Mouse (Mus musculus) liver, embryonic 15.5 days (tissue): ENCODE measurements around the gene Tcf20. TPM values are rescaled to one million over a fixed set of nuclear protein-coding genes. Genes with fewer than 3 reads are reported as not detected.
A peak's percentile ranks its signal among the peaks of the same experiment; 100 is the strongest.

Experiments
- ATAC-seq: fragments of 200-750 bp; cut with Nextera tagmentation; 2 replicates; pipeline ENCODE4 v1.8.0; 2017; ENCODE audit warnings: moderate number of reproducible peaks, mild to moderate bottlenecking, moderate library complexity; ENCODE audit not compliant: insufficient read depth
- H3K27ac ChIP-seq: fragments of 300-500 bp; sonication (generic); replicated peaks from 2 replicates; pipeline ENCODE4 v1.5.1; 2015; ENCODE audit warnings: mild to moderate bottlenecking, inconsistent platforms
- H3K27me3 ChIP-seq: fragments of 300-500 bp; sonication (generic); 2 replicates; pipeline ENCODE4 v1.6.1; 2015; ENCODE audit warnings: mild to moderate bottlenecking, inconsistent platforms
- H3K36me3 ChIP-seq: fragments of 300-500 bp; sonication (generic); replicated peaks from 2 replicates; pipeline ENCODE4 v1.6.1; 2015; ENCODE audit warnings: moderate library complexity, mild to moderate bottlenecking, inconsistent platforms
- H3K4me1 ChIP-seq: fragments of 300-500 bp; sonication (generic); replicated peaks from 2 replicates; pipeline ENCODE4 v1.6.1; 2015; ENCODE audit warnings: inconsistent platforms
- H3K4me2 ChIP-seq: fragments of 300-500 bp; sonication (generic); 2 replicates; pipeline ENCODE4 v1.6.1; 2015; ENCODE audit warnings: moderate library complexity, mild to moderate bottlenecking, inconsistent platforms
- H3K4me3 ChIP-seq: fragments of 300-500 bp; sonication (generic); replicated peaks from 2 replicates; pipeline ENCODE4 v1.5.1; 2015; ENCODE audit warnings: mild to moderate bottlenecking, inconsistent platforms
- H3K9ac ChIP-seq: fragments of 300-500 bp; sonication (generic); 2 replicates; pipeline ENCODE4 v1.6.1; 2015; ENCODE audit warnings: moderate library complexity, mild to moderate bottlenecking, inconsistent platforms
- H3K9me3 ChIP-seq: fragments of 300-500 bp; sonication (generic); replicated peaks from 2 replicates; pipeline ENCODE4 v1.6.1; 2016; ENCODE audit warnings: inconsistent platforms
- WGBS: fragments of 180-500 bp; shearing (Covaris S2); methylation state at CpG from one replicate; pipeline ENCODE4 v1.1.7; 2015; ENCODE audit warnings: mixed read lengths; ENCODE audit not compliant: insufficient replicate concordance; 5-methylcytosine and 5-hydroxymethylcytosine counted together
- polyA plus RNA-seq: library from polyadenylated mRNA; unstranded; fragments of >200 nt; fragmentation: Nextera tagmentation; extraction: Ambion mirVana; gene quantifications from 2 replicates; pipeline ENCODE4 v1.2.1, GENCODE M21; 2015

Tcf20 gene
- polyA plus RNA-seq, 1 experiment from 2014 or later = 2.1 TPM

- peaks cover 27% of the 10 kb centered on the region for H3K27me3 ChIP-seq
- 62% methylated on average over 5 of the region's 5 CpGs for WGBS
- H3K27ac ChIP-seq = no peak overlapping the region
- H3K4me3 ChIP-seq = no peak overlapping the region
- H3K4me1 ChIP-seq = peaks cover 5% of the 10 kb centered on the region; the same call in 1 of the 2 replicates
- H3K36me3 ChIP-seq = no peaks in the 10 kb centered on the region
- H3K9ac ChIP-seq = no peak overlapping the region
- no peak overlapping the region for H3K4me2 ChIP-seq
- no peak for ATAC-seq
- no peaks in the 10 kb centered on the region for H3K9me3 ChIP-seq
Measured at GRCm38 (mm10) chr15:82907306-82907705, 80.4 kb downstream of the Tcf20 start.

GRCm38 (mm10) chr15:82906574-82907061 lies 81.1 kb downstream of the Tcf20 start:
- no peak for ATAC-seq
- no peaks in the 10 kb centered on the region for H3K9me3 ChIP-seq
- no peak overlapping the region for H3K9ac ChIP-seq
- H3K4me3 ChIP-seq = no peak overlapping the region
- WGBS = 48% methylated on average over 7 of the region's 7 CpGs
- H3K27ac ChIP-seq = no peak overlapping the region
- peaks cover 2% of the 10 kb centered on the region; the same call in 1 of the 2 replicates for H3K4me1 ChIP-seq
- H3K36me3 ChIP-seq = no peaks in the 10 kb centered on the region
- H3K4me2 ChIP-seq = no peak overlapping the region
- H3K27me3 ChIP-seq = peaks cover 20% of the 10 kb centered on the region

DNA sequence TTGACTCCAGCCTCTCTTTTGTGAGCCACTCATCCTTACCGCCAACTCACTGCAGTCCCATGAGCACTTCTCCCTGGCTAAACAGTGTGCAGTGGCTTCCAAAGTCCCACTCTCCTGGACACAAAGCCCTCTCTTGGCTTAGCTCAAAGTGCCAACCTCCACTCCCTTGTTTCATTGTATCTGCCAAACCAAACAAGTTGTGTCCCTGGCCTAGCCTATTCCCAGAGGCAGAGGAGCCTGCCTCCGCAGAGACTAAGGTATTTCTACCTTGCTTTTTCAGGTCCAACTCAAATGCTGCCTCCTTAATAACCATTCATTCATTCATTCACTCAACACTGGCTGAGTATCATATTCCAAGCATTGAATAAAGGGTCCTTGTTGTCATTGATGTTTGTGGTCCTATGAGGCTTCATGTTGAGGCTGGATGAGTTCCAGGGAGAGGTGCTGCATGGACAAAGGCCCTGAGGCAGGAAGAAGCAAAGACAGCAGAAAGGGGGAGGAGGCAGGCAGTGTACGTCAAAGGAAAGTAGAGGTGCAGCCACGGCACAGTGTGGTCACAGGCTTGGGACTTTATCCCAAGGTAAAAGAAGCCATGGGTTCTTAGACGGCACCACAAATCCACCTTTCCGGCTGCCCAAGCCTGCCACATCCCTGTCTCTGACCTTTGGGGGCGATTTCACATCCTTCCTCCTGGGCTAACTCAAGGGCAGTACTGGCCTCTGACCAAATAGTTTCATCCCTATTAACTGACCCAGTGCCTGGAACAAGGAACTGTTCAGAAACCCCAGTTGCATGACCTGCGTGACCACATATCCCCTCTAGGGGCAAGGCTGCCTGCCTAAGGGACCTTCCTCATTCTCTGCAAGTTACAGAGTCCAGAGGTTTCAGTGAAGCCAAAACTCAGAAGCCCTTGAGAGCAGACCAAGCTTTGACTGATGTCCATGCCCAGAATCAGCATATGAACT lies 82.0 kb downstream of the Tcf20 start:
- Histone ChIP-seq H3K4me2 (no peak overlapping the region), H3K27ac (no peak overlapping the region), H3K27me3 (peaks cover 11% of the 10 kb centered on the region), H3K36me3 (no peaks in the 10 kb centered on the region), H3K9ac (no peak overlapping the region), H3K9me3 (no peaks in the 10 kb centered on the region), H3K4me1 (no peaks in the 10 kb centered on the region), H3K4me3 (no peak overlapping the region)
- WGBS = 59% methylated on average over 8 of the region's 8 CpGs
- no peak for ATAC-seq

GRCm38 (mm10) chr15:82904526-82904925 lies 83.1 kb downstream of the Tcf20 start:
- 51% methylated on average over 7 of the region's 7 CpGs for WGBS
- no peaks in the 10 kb centered on the region for H3K36me3 ChIP-seq
- ATAC-seq = no peak
- H3K9ac ChIP-seq = no peak overlapping the region
- no peak overlapping the region for H3K27ac ChIP-seq
- H3K27me3 ChIP-seq = no peaks in the 10 kb centered on the region
- H3K4me3 ChIP-seq = no peak overlapping the region
- no peaks in the 10 kb centered on the region for H3K9me3 ChIP-seq
- H3K4me1 ChIP-seq = peaks cover 6% of the 10 kb centered on the region
- no peak overlapping the region for H3K4me2 ChIP-seq

- 62% methylated on average over 4 of the region's 4 CpGs for WGBS
- no peaks in the 10 kb centered on the region for H3K36me3 ChIP-seq
Measured at GRCm38 (mm10) chr15:82902521-82902920, 85.2 kb downstream of the Tcf20 start.

DNA sequence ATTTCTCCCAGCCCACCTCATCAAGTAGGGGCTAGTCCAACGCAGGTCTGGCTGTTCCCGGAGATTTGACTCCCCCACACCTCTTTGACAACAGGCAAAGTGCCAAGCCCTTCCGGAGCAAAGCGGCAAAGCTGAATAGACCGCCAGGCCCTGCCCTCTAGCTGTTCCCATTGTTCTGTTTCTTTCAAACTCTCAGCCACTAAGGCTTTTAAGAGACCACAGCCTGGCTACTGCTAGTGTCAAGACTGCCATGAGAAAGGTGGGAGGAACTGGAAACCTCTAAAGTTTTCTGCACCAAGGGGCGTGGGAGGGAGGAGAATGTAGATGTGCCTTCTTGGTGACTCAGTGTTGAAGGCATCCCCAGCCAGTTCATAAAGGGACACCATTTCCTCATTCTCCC lies 86.4 kb downstream of the Tcf20 start:
- H3K36me3 ChIP-seq = no peaks in the 10 kb centered on the region
- no peak overlapping the region for H3K4me3 ChIP-seq
- no peak for ATAC-seq
- H3K4me2 ChIP-seq = no peak overlapping the region
- H3K27me3 ChIP-seq = no peaks in the 10 kb centered on the region
- no peak overlapping the region for H3K27ac ChIP-seq
- H3K4me1 ChIP-seq = peaks cover 26% of the 10 kb centered on the region
- no peaks in the 10 kb centered on the region for H3K9me3 ChIP-seq
- 51% methylated on average over 6 of the region's 6 CpGs for WGBS
- no peak overlapping the region for H3K9ac ChIP-seq

More at GRCm38 (mm10) chr15:82902521-82902920, 85.2 kb downstream of the Tcf20 start:
- Histone ChIP-seq H3K9me3 (no peaks in the 10 kb centered on the region), H3K9ac (no peak overlapping the region), H3K4me3 (no peak overlapping the region), H3K4me1 (peaks cover 19% of the 10 kb centered on the region), H3K27me3 (no peaks in the 10 kb centered on the region), H3K27ac (no peak overlapping the region), H3K4me2 (no peak overlapping the region)
- ATAC-seq = no peak

- Histone ChIP-seq H3K9me3 (no peaks in the 10 kb centered on the region), H3K4me1 (peaks cover 29% of the 10 kb centered on the region), H3K27me3 (no peaks in the 10 kb centered on the region), H3K4me2 (peak overlapping the region; percentile 84), H3K4me3 (peak overlapping the region; percentile 96), H3K36me3 (no peaks in the 10 kb centered on the region), H3K9ac (no peak overlapping the region), H3K27ac (no peak overlapping the region)
- WGBS = 22% methylated on average over 3 of the region's 3 CpGs
- ATAC-seq = no peak
Measured at GRCm38 (mm10) chr15:82900331-82900730, 87.3 kb downstream of the Tcf20 start.

- WGBS = 2% methylated on average over 41 of the region's 56 CpGs
- H3K36me3 ChIP-seq = no peaks in the 10 kb centered on the region
Measured at GRCm38 (mm10) chr15:82899676-82900301, 87.9 kb downstream of the Tcf20 start.

GRCm38 (mm10) chr15:82898740-82899675 lies 88.7 kb downstream of the Tcf20 start:
- Histone ChIP-seq H3K9ac (peak overlapping the region; percentile 97), H3K27me3 (no peaks in the 10 kb centered on the region), H3K36me3 (no peaks in the 10 kb centered on the region), H3K4me2 (peak overlapping the region; percentile 84), H3K9me3 (no peaks in the 10 kb centered on the region), H3K4me1 (peaks cover 30% of the 10 kb centered on the region), H3K27ac (peak overlapping the region; percentile 92), H3K4me3 (peak overlapping the region; percentile 96)
- under 1% methylated on average over 97 of the region's 98 CpGs for WGBS
- peak; percentile 77 for ATAC-seq

More at GRCm38 (mm10) chr15:82899676-82900301, 87.9 kb downstream of the Tcf20 start:
- H3K4me2 ChIP-seq = peak overlapping the region; percentile 84
- no peaks in the 10 kb centered on the region for H3K9me3 ChIP-seq
- ATAC-seq = peak; percentile 87
- H3K4me3 ChIP-seq = peak overlapping the region; percentile 96
- H3K9ac ChIP-seq = peak overlapping the region; percentile 97
- H3K27me3 ChIP-seq = no peaks in the 10 kb centered on the region
- H3K4me1 ChIP-seq = peaks cover 29% of the 10 kb centered on the region
- H3K27ac ChIP-seq = peak overlapping the region; percentile 92

DNA sequence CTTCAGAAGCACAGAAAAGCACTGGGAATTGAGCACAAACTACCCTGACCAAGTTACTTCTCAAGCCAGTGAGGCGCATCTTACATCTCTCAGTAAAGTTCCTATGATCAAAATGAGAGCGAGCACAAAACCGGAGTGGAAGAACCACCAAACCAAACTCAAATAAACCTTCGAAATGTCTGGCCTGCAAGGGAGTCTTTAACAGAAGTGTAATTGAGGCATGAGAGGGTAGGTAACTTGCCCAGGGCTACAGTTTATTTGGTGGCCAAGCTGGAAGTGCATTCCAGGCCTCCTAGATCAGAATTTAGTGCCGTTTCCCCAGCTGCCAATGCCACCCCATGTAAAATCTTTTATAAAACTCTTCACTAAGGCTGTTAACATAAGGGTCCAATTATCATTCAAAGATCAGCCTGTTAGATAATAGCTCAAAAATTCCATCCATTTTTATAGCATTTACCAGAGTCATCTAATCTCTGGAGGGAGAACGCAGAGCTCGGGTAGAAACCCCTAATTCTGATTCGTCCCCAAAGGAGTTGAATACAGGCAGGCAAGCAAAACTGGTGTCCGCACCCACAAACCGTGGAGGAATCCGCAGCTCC lies 89.4 kb downstream of the Tcf20 start:
- peak overlapping the region; percentile 84 for H3K4me2 ChIP-seq
- peak overlapping the region; percentile 97 for H3K9ac ChIP-seq
- H3K9me3 ChIP-seq = no peaks in the 10 kb centered on the region
- peaks cover 34% of the 10 kb centered on the region for H3K4me1 ChIP-seq
- peak overlapping the region; percentile 92; the same call in 1 of the 2 replicates for H3K27ac ChIP-seq
- no peak for ATAC-seq
- WGBS = 21% methylated on average over 11 of the region's 11 CpGs
- H3K36me3 ChIP-seq = no peaks in the 10 kb centered on the region
- no peaks in the 10 kb centered on the region for H3K27me3 ChIP-seq
- peak overlapping the region; percentile 96 for H3K4me3 ChIP-seq
